Mouse (Mus musculus) thymus, adult 2 months (tissue): ENCODE results near the gene Tnfsf15.

Source experiments
- CTCF ChIP-seq: fragments of 200-500 bp; IDR thresholded peaks from 2 replicates; pipeline ENCODE4 v1.5.1; 2012; ENCODE audit warnings: mild to moderate bottlenecking, control low read depth, low read length, moderate library complexity, borderline replicate concordance; ENCODE audit not compliant: control insufficient read depth, poor library complexity, insufficient read depth; ENCODE audit errors: extremely low read depth
- POLR2A ChIP-seq: fragments of 200-500 bp; IDR thresholded peaks from 2 replicates; pipeline ENCODE4 v1.6.1; 2012; ENCODE audit warnings: mild to moderate bottlenecking, low read length, control low read depth, moderate library complexity; ENCODE audit not compliant: control insufficient read depth, poor library complexity, insufficient read depth; ENCODE audit errors: extremely low read depth

GRCm38 (mm10) chr4:63738364-63738997, 6.4 kb downstream of the Tnfsf15 start:
- no peak for TF ChIP-seq POLR2A
- TF ChIP-seq CTCF = no peak
